Mouse (Mus musculus): ENCODE measurements around the gene Kcnd1.

DNA sequence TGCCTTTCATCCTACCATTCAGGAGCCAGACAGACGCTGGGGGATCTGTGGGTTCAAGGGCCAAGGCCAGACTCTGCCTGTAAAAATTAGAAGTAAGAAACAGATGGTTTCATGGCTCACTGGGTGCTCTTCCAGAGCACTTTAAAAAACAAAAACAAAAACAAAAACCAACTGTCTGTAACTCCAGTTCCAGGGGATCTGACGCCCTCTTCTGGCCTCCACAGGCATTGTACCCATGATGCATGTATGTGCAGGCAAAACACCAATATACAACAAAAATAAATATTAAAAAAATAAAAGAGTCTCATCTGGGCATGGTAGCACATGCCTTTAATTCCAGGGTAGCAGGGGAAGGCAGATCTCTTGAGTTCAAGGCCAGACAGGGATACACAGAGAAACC lies 49.3 kb upstream of the Kcnd1 start:
- TF ChIP-seq FLI1 (IDR thresholded peaks at IDR 0.05; ENCODE audit: low read length) = no peak
- no peak for TF ChIP-seq GATA1 (IDR thresholded peaks at IDR 0.05; ENCODE audit: borderline replicate concordance, low read length)

Measured in megakaryocyte, embryonic 14.5 days (primary cell).